Mouse (Mus musculus) CH12.LX (cell line): ENCODE data around the gene Arhgef39. TPM values are rescaled to one million over a fixed set of nuclear protein-coding genes. Genes with fewer than 3 reads are reported as not detected.

Experiments used
- DNase-seq: peaks from one replicate; pipeline ENCODE4 v3.0.0-alpha.2; 2013; ENCODE audit errors: extremely low read depth
- H3K27ac ChIP-seq: 2 replicates; pipeline ENCODE4 v1.5.1; 2012; ENCODE audit warnings: low read depth, mild to moderate bottlenecking, control low read depth, moderate library complexity; ENCODE audit not compliant: insufficient read depth
- H3K27me3 ChIP-seq: replicated peaks from 2 replicates; pipeline ENCODE3; 2012; ENCODE audit warnings: inconsistent platforms
- H3K36me3 ChIP-seq, 2 experiments: replicated peaks in 1 of 2; 2 replicates each; pipeline versions ENCODE3 to v1.6.1; 2012; ENCODE audit warnings: inconsistent platforms in 1 of 2, low read length in 1 of 2, mild to moderate bottlenecking in 1 of 2, mixed read lengths in 1 of 2, moderate library complexity in 1 of 2; ENCODE audit not compliant: control insufficient read depth in 1 of 2, insufficient read depth in 1 of 2
- H3K4me1 ChIP-seq, 2 experiments: 2 replicates each; pipeline ENCODE4 v1.6.1; 2012; ENCODE audit warnings: inconsistent platforms in 1 of 2, moderate library complexity in 1 of 2; ENCODE audit not compliant: insufficient read depth in 2 of 2, control insufficient read depth in 1 of 2
- H3K4me2 ChIP-seq: 2 replicates; pipeline ENCODE4 v1.6.1; 2012; ENCODE audit warnings: low read depth, mild to moderate bottlenecking, control low read depth; ENCODE audit not compliant: poor library complexity, insufficient read depth, severe bottlenecking
- H3K4me3 ChIP-seq, 3 experiments: fragments of 150-350 bp in 1 of 3; sonication (generic) in 1 of 3; replicated peaks in 1 of 3; 2 replicates each; pipeline versions ENCODE3 to v1.5.1; 2011 to 2012; ENCODE audit warnings: low read depth in 2 of 3, low read length in 2 of 3, mild to moderate bottlenecking in 2 of 3, moderate library complexity in 2 of 3, control low read depth in 1 of 3, improper control_type of control experiment in 1 of 3, inconsistent platforms in 1 of 3, mixed read lengths in 1 of 3; ENCODE audit not compliant: poor library complexity in 1 of 3
- H3K79me2 ChIP-seq: replicated peaks from 2 replicates; pipeline ENCODE4 v1.6.1; 2012; ENCODE audit warnings: mild to moderate bottlenecking, moderate library complexity; ENCODE audit not compliant: control insufficient read depth, poor library complexity, insufficient read depth, severe bottlenecking; ENCODE audit errors: extremely low read depth
- H3K9ac ChIP-seq: 2 replicates; pipeline ENCODE4 v1.6.1; 2012; ENCODE audit warnings: low read depth, mild to moderate bottlenecking, control low read depth, moderate library complexity; ENCODE audit not compliant: insufficient read depth
- H3K9me3 ChIP-seq: replicated peaks from 2 replicates; pipeline ENCODE3; 2012; ENCODE audit warnings: low read length, inconsistent platforms, mixed read lengths
- BHLHE40 ChIP-seq: IDR thresholded peaks from 2 replicates; pipeline ENCODE4 v1.6.1; 2011; ENCODE audit warnings: mild to moderate bottlenecking, low read depth, low read length, improper control_type of control experiment
- CTCF ChIP-seq, 2 experiments: IDR thresholded peaks in 1 of 2; conservative IDR thresholded peaks in 1 of 2; 2 replicates each; pipeline ENCODE4 v1.5.1; 2011 to 2012; ENCODE audit warnings: low read depth in 2 of 2, low read length in 2 of 2, improper control_type of control experiment in 1 of 2, inconsistent platforms in 1 of 2, mild to moderate bottlenecking in 1 of 2, moderate library complexity in 1 of 2
- E2F4 ChIP-seq: IDR thresholded peaks from 2 replicates; pipeline ENCODE4 v1.6.1; 2011; ENCODE audit warnings: low read depth, low read length, improper control_type of control experiment; ENCODE audit not compliant: insufficient replicate concordance
- ETS1 ChIP-seq: conservative IDR thresholded peaks from 2 replicates; pipeline ENCODE4 v1.6.1; 2012; ENCODE audit warnings: low read depth, mild to moderate bottlenecking, inconsistent platforms, low read length, improper control_type of control experiment, moderate library complexity
- GABPA ChIP-seq: IDR thresholded peaks from 2 replicates; pipeline ENCODE4 v1.6.1; 2012; ENCODE audit warnings: low read depth, low read length, improper control_type of control experiment, inconsistent platforms; ENCODE audit not compliant: insufficient replicate concordance
- MAX ChIP-seq: IDR thresholded peaks from 2 replicates; pipeline ENCODE4 v1.6.1; 2011; ENCODE audit warnings: low read length, improper control_type of control experiment
- MEF2A ChIP-seq: IDR thresholded peaks from 2 replicates; pipeline ENCODE4 v1.6.1; 2014; ENCODE audit warnings: low read depth, mild to moderate bottlenecking, inconsistent platforms, low read length, improper control_type of control experiment, borderline replicate concordance
- MXI1 ChIP-seq: IDR thresholded peaks from 2 replicates; pipeline ENCODE4 v1.6.1; 2011; ENCODE audit warnings: mild to moderate bottlenecking, low read depth, low read length, improper control_type of control experiment
- PAX5 ChIP-seq: IDR thresholded peaks from 2 replicates; pipeline ENCODE4 v1.6.1; 2012; ENCODE audit warnings: low read length, inconsistent platforms, mixed read lengths
- POLR2A ChIP-seq: IDR thresholded peaks from 2 replicates; pipeline ENCODE4 v1.6.1; 2011; ENCODE audit warnings: low read depth, mild to moderate bottlenecking, improper control_type of control experiment, low read length
- POLR2AphosphoS2 ChIP-seq: IDR thresholded peaks from 2 replicates; pipeline ENCODE4 v1.6.1; 2011; ENCODE audit warnings: low read depth, low read length, improper control_type of control experiment
- SIN3A ChIP-seq: IDR thresholded peaks from 2 replicates; pipeline ENCODE4 v1.6.1; 2012; ENCODE audit warnings: low read length, improper control_type of control experiment, inconsistent platforms
- SMC3 ChIP-seq: IDR thresholded peaks from 2 replicates; pipeline ENCODE4 v1.6.1; 2011; ENCODE audit warnings: low read depth, low read length, improper control_type of control experiment
- TCF12 ChIP-seq: IDR thresholded peaks from 2 replicates; pipeline ENCODE4 v1.6.1; 2014; ENCODE audit warnings: low read depth, mild to moderate bottlenecking, inconsistent platforms, low read length, improper control_type of control experiment
- UBTF ChIP-seq: IDR thresholded peaks from 2 replicates; pipeline ENCODE4 v1.6.1; 2012; ENCODE audit warnings: low read depth, mild to moderate bottlenecking, inconsistent platforms, low read length, improper control_type of control experiment, moderate library complexity
- USF1 ChIP-seq: IDR thresholded peaks from 2 replicates; pipeline ENCODE4 v1.6.1; 2014; ENCODE audit warnings: low read depth, mild to moderate bottlenecking, inconsistent platforms, low read length, improper control_type of control experiment
- ZKSCAN1 ChIP-seq: IDR thresholded peaks from 2 replicates; pipeline ENCODE4 v1.6.1; 2012; ENCODE audit warnings: low read depth, inconsistent platforms, low read length, improper control_type of control experiment, borderline replicate concordance
- ZNF384 ChIP-seq: IDR thresholded peaks from 2 replicates; pipeline ENCODE4 v1.6.1; 2012; ENCODE audit warnings: low read depth, low read length, improper control_type of control experiment, inconsistent platforms
- dilution Hi-C: fragments of 300-500 bp; cut with MboI; formaldehyde crosslinking; loops from 2 replicates; pipeline ENCODE4 v1.14.3; 2020; ENCODE audit warnings: low sequenced_read_pairs; ENCODE audit not compliant: extremely low pct_unique_long_range_greater_than_20kb, extremely low pct_ligation_motif_present
- in situ Hi-C: fragments of 300-500 bp; cut with MboI; formaldehyde crosslinking; loops from 3 replicates; pipeline ENCODE4 v1.14.3; 2019; ENCODE audit warnings: low sequenced_read_pairs, low pct_ligation_motif_present, low pct_unique_long_range_greater_than_20kb, mixed read lengths
- polyA plus RNA-seq: library from polyadenylated mRNA; unstranded; fragments of >175 nt; gene quantifications from 2 replicates; pipeline ENCODE4 v1.2.1, GENCODE M21; 2012; ENCODE audit warnings: low read depth; ENCODE audit not compliant: insufficient read length
- total RNA-seq, 2 experiments: library from RNA; depleted of rRNA; stranded (reverse); fragments of 300-350 nt in 1 of 2; fragments of >200 nt in 1 of 2; gene quantifications; 2 replicates each; pipeline ENCODE4 v1.2.3; 2012 to 2014

Arhgef39 gene
- total and polyA plus RNA-seq, 3 experiments: 4.8 to 7.5 (median 7.1) TPM

- H3K4me2 ChIP-seq: no peak overlapping the region
- dilution Hi-C loops (no loop called here), in situ Hi-C loops (no loop called here)
- H3K27ac ChIP-seq: no peak overlapping the region
- H3K27me3 ChIP-seq: no peaks in the 10 kb centered on the region
- no peaks in the 10 kb centered on the region for H3K79me2 ChIP-seq
- H3K36me3 ChIP-seq: peaks cover 93 to 98% of the 10 kb centered on the region in 2 experiments
- H3K4me3 ChIP-seq: no peak overlapping the region
- DNase-seq: no peak
- no peaks in the 10 kb centered on the region for H3K4me1 ChIP-seq
- H3K9ac ChIP-seq: no peak overlapping the region
- no peak for TF ChIP-seq ETS1
- no peak for TF ChIP-seq MAX
- no peak for TF ChIP-seq SMC3
- no peak for TF ChIP-seq BHLHE40
- TF ChIP-seq TCF12: no peak
- no peaks in the 10 kb centered on the region for H3K9me3 ChIP-seq
Observed at GRCm38 (mm10) chr4:43536031-43536430, 36.5 kb upstream of the Arhgef39 start.

- Histone ChIP-seq H3K27me3 (no peaks in the 10 kb centered on the region), H3K4me1 (no peaks in the 10 kb centered on the region), H3K4me3 (no peak overlapping the region), H3K9ac (no peak overlapping the region), H3K9me3 (no peaks in the 10 kb centered on the region), H3K36me3 (peaks cover 93 to 98% of the 10 kb centered on the region in 2 experiments), H3K4me2 (no peak overlapping the region), H3K27ac (no peak overlapping the region), H3K79me2 (no peaks in the 10 kb centered on the region)
- no peak for TF ChIP-seq POLR2AphosphoS2
- no peak for TF ChIP-seq MEF2A
- no peak for TF ChIP-seq SIN3A
- no peak for TF ChIP-seq TCF12
- TF ChIP-seq MXI1: no peak
- TF ChIP-seq PAX5: no peak
- no peak for TF ChIP-seq ZKSCAN1
- TF ChIP-seq POLR2A: no peak
- TF ChIP-seq GABPA: no peak
- TF ChIP-seq USF1: no peak
- TF ChIP-seq CTCF (conservative IDR thresholded peaks at IDR 0.05 in 1 of 2, IDR thresholded peaks at IDR 0.05 in 1 of 2; ENCODE audit: low read depth in 2 of 2, low read length in 2 of 2): no peak
- no peak for TF ChIP-seq ZNF384
- TF ChIP-seq E2F4: no peak
- TF ChIP-seq ETS1: no peak
- no peak for TF ChIP-seq UBTF
- no peak for DNase-seq
- dilution Hi-C loops (no loop called here), in situ Hi-C loops (no loop called here)
Observed at GRCm38 (mm10) chr4:43535628-43536027, 36.1 kb upstream of the Arhgef39 start.
